Mouse (Mus musculus): ENCODE measurements around the gene C2cd4b. TPM values are rescaled to one million over a fixed set of nuclear protein-coding genes. Genes with fewer than 3 reads are reported as not detected.

The C2cd4b gene
- total RNA-seq, 1 experiment from 2014 or later, result not detected

- ATAC-seq (replicated peaks in 1 of 2; ENCODE audit: insufficient read depth in 1 of 2, low FRiP score in 2 of 2, low TSS enrichment in 1 of 2, low read depth in 1 of 2, poor library complexity in 2 of 2, severe bottlenecking in 2 of 2), result no peak
These were observed 7.2 kb downstream of the C2cd4b start for GRCm38 (mm10) chr9:67766405-67766804.

- ATAC-seq (replicated peaks in 1 of 2; ENCODE audit: insufficient read depth in 1 of 2, low FRiP score in 2 of 2, low TSS enrichment in 1 of 2, low read depth in 1 of 2, poor library complexity in 2 of 2, severe bottlenecking in 2 of 2), result no peak
These were observed 7.7 kb downstream of the C2cd4b start for GRCm38 (mm10) chr9:67766948-67767347.

GRCm38 (mm10) chr9:67768843-67769242 lies 9.6 kb downstream of the C2cd4b start:
- ATAC-seq (replicated peaks in 1 of 2; ENCODE audit: insufficient read depth in 1 of 2, low FRiP score in 2 of 2, low TSS enrichment in 1 of 2, low read depth in 1 of 2, poor library complexity in 2 of 2, severe bottlenecking in 2 of 2), result no peak

- no peak for ATAC-seq (replicated peaks in 1 of 2; ENCODE audit: insufficient read depth in 1 of 2, low FRiP score in 2 of 2, low TSS enrichment in 1 of 2, low read depth in 1 of 2, poor library complexity in 2 of 2, severe bottlenecking in 2 of 2)
These were observed 10.2 kb downstream of the C2cd4b start for GRCm38 (mm10) chr9:67769401-67769800.

GRCm38 (mm10) chr9:67771293-67771692 lies 12.1 kb downstream of the C2cd4b start:
- no peak for ATAC-seq (replicated peaks in 1 of 2; ENCODE audit: insufficient read depth in 1 of 2, low FRiP score in 2 of 2, low TSS enrichment in 1 of 2, low read depth in 1 of 2, poor library complexity in 2 of 2, severe bottlenecking in 2 of 2)

GRCm38 (mm10) chr9:67774201-67774600 lies 15.0 kb downstream of the C2cd4b start:
- no peak for ATAC-seq (replicated peaks in 1 of 2; ENCODE audit: insufficient read depth in 1 of 2, low FRiP score in 2 of 2, low TSS enrichment in 1 of 2, low read depth in 1 of 2, poor library complexity in 2 of 2, severe bottlenecking in 2 of 2)

GRCm38 (mm10) chr9:67778553-67778952 lies 19.3 kb downstream of the C2cd4b start:
- no peak for ATAC-seq (replicated peaks in 1 of 2; ENCODE audit: insufficient read depth in 1 of 2, low FRiP score in 2 of 2, low TSS enrichment in 1 of 2, low read depth in 1 of 2, poor library complexity in 2 of 2, severe bottlenecking in 2 of 2)

- no peak for ATAC-seq (replicated peaks in 1 of 2; ENCODE audit: insufficient read depth in 1 of 2, low FRiP score in 2 of 2, low TSS enrichment in 1 of 2, low read depth in 1 of 2, poor library complexity in 2 of 2, severe bottlenecking in 2 of 2)
These were observed 23.5 kb downstream of the C2cd4b start for GRCm38 (mm10) chr9:67782786-67783185.

GRCm38 (mm10) chr9:67783464-67783863 lies 24.2 kb downstream of the C2cd4b start:
- ATAC-seq (replicated peaks in 1 of 2; ENCODE audit: insufficient read depth in 1 of 2, low FRiP score in 2 of 2, low TSS enrichment in 1 of 2, low read depth in 1 of 2, poor library complexity in 2 of 2, severe bottlenecking in 2 of 2), result no peak

GRCm38 (mm10) chr9:67783925-67784324 lies 24.7 kb downstream of the C2cd4b start:
- no peak for ATAC-seq (replicated peaks in 1 of 2; ENCODE audit: insufficient read depth in 1 of 2, low FRiP score in 2 of 2, low TSS enrichment in 1 of 2, low read depth in 1 of 2, poor library complexity in 2 of 2, severe bottlenecking in 2 of 2)

GRCm38 (mm10) chr9:67786311-67786710 lies 27.1 kb downstream of the C2cd4b start:
- ATAC-seq (replicated peaks in 1 of 2; ENCODE audit: insufficient read depth in 1 of 2, low FRiP score in 2 of 2, low TSS enrichment in 1 of 2, low read depth in 1 of 2, poor library complexity in 2 of 2, severe bottlenecking in 2 of 2), result no peak

GRCm38 (mm10) chr9:67787671-67788070 lies 28.4 kb downstream of the C2cd4b start:
- no peak for ATAC-seq (replicated peaks in 1 of 2; ENCODE audit: insufficient read depth in 1 of 2, low FRiP score in 2 of 2, low TSS enrichment in 1 of 2, low read depth in 1 of 2, poor library complexity in 2 of 2, severe bottlenecking in 2 of 2)

GRCm38 (mm10) chr9:67792405-67792804 lies 33.2 kb downstream of the C2cd4b start:
- no peak for ATAC-seq (replicated peaks in 1 of 2; ENCODE audit: insufficient read depth in 1 of 2, low FRiP score in 2 of 2, low TSS enrichment in 1 of 2, low read depth in 1 of 2, poor library complexity in 2 of 2, severe bottlenecking in 2 of 2)

GRCm38 (mm10) chr9:67793501-67793900 lies 34.3 kb downstream of the C2cd4b start:
- 0 out of 4 replicates have a peak, but pooled peaks of 1 of the 2 experiments have one; percentile 14 for ATAC-seq (replicated peaks in 1 of 2; ENCODE audit: insufficient read depth in 1 of 2, low FRiP score in 2 of 2, low TSS enrichment in 1 of 2, low read depth in 1 of 2, poor library complexity in 2 of 2, severe bottlenecking in 2 of 2)

GRCm38 (mm10) chr9:67794216-67794615 lies 35.0 kb downstream of the C2cd4b start:
- ATAC-seq (replicated peaks in 1 of 2; ENCODE audit: insufficient read depth in 1 of 2, low FRiP score in 2 of 2, low TSS enrichment in 1 of 2, low read depth in 1 of 2, poor library complexity in 2 of 2, severe bottlenecking in 2 of 2), result no peak

GRCm38 (mm10) chr9:67794668-67795067 lies 35.4 kb downstream of the C2cd4b start:
- ATAC-seq (replicated peaks in 1 of 2; ENCODE audit: insufficient read depth in 1 of 2, low FRiP score in 2 of 2, low TSS enrichment in 1 of 2, low read depth in 1 of 2, poor library complexity in 2 of 2, severe bottlenecking in 2 of 2), result no peak

GRCm38 (mm10) chr9:67795205-67795675 lies 36.0 kb downstream of the C2cd4b start:
- no peak for ATAC-seq (replicated peaks in 1 of 2; ENCODE audit: insufficient read depth in 1 of 2, low FRiP score in 2 of 2, low TSS enrichment in 1 of 2, low read depth in 1 of 2, poor library complexity in 2 of 2, severe bottlenecking in 2 of 2)

GRCm38 (mm10) chr9:67799078-67799819 lies 40.0 kb downstream of the C2cd4b start:
- ATAC-seq (replicated peaks in 1 of 2; ENCODE audit: insufficient read depth in 1 of 2, low FRiP score in 2 of 2, low TSS enrichment in 1 of 2, low read depth in 1 of 2, poor library complexity in 2 of 2, severe bottlenecking in 2 of 2), result peak; percentile 36 to 73

GRCm38 (mm10) chr9:67802241-67802640 lies 43.0 kb downstream of the C2cd4b start:
- peak in 1 of 2 experiments; percentile 46; a peak in 1 of 4 replicates for ATAC-seq (replicated peaks in 1 of 2; ENCODE audit: insufficient read depth in 1 of 2, low FRiP score in 2 of 2, low TSS enrichment in 1 of 2, low read depth in 1 of 2, poor library complexity in 2 of 2, severe bottlenecking in 2 of 2)

Data from hematopoietic stem cell, adult 5-6 weeks (primary cell).